Mouse (Mus musculus) embryonic facial prominence, embryonic 12.5 days (tissue): ENCODE measurements at regions not wholly inside any gene's neighbourhood (a gene's known extent, or its start where the extent isn't known, plus 50 kb on each side); places are given as distances from the start of the nearest gene placed in this dataset.

Source experiments
- ATAC-seq: fragments of 200-750 bp; cut with Nextera tagmentation; 2 replicates; pipeline ENCODE4 v1.8.0; 2017; ENCODE audit not compliant: insufficient number of reproducible peaks, insufficient read depth, low FRiP score, low TSS enrichment
- H3K27ac ChIP-seq: fragments of 300-500 bp; sonication (generic); 2 replicates; pipeline ENCODE4 v1.5.1; 2016; ENCODE audit warnings: mild to moderate bottlenecking
- H3K27me3 ChIP-seq: fragments of 300-500 bp; sonication (generic); 2 replicates; pipeline ENCODE4 v1.6.1; 2016; ENCODE audit warnings: mild to moderate bottlenecking, moderate library complexity
- H3K36me3 ChIP-seq: fragments of 300-500 bp; sonication (generic); 2 replicates; pipeline ENCODE4 v1.6.1; 2016; ENCODE audit warnings: mild to moderate bottlenecking
- H3K4me1 ChIP-seq: fragments of 300-500 bp; sonication (generic); 2 replicates; pipeline ENCODE4 v1.6.1; 2016
- H3K4me2 ChIP-seq: fragments of 300-500 bp; sonication (generic); replicated peaks from 2 replicates; pipeline ENCODE4 v1.6.1; 2016; ENCODE audit warnings: mild to moderate bottlenecking, moderate library complexity
- H3K4me3 ChIP-seq: fragments of 300-500 bp; sonication (generic); 2 replicates; pipeline ENCODE4 v1.5.1; 2016; ENCODE audit warnings: mild to moderate bottlenecking
- H3K9ac ChIP-seq: fragments of 300-500 bp; sonication (generic); 2 replicates; pipeline ENCODE4 v1.6.1; 2016; ENCODE audit warnings: mild to moderate bottlenecking, moderate library complexity
- H3K9me3 ChIP-seq: fragments of 300-500 bp; sonication (generic); 2 replicates; pipeline ENCODE4 v1.6.1; 2016; ENCODE audit warnings: mild to moderate bottlenecking, moderate library complexity
- WGBS: fragments of 180-500 bp; shearing (Covaris S2); methylation state at CpG from one replicate; pipeline ENCODE4 v1.1.7; 2016; 5-methylcytosine and 5-hydroxymethylcytosine counted together

DNA sequence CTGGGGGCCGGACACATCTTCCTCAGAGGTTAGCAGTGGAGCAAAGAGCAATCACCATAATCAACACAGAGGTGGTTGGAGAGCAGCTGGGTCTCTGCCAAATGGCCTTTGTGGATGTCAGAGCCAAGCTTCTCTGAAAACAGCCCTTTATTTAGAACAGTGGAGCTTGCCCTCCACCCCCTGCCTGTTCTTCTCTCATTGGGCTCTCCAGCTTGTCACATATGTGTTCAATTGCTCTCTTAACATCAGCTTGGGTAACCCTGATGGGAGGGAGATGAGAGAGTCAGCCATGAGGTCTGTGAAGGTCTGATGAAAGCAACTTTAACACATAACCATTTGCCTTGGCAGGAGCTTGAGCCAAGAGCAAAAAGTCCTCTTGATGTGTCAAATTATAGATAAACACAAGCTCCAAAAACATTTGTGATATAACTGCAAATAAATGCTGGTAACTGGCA is 140.1 kb upstream of the Spdl1 start:
- peaks cover 3% of the 10 kb centered on the region for H3K4me1 ChIP-seq
- H3K4me2 ChIP-seq: no peak overlapping the region
- H3K9ac ChIP-seq: no peak overlapping the region
- 53% methylated on average over 1 of the region's 1 CpGs for WGBS
- H3K27me3 ChIP-seq: no peaks in the 10 kb centered on the region
- no peaks in the 10 kb centered on the region for H3K9me3 ChIP-seq
- no peak overlapping the region for H3K4me3 ChIP-seq
- ATAC-seq: no peak
- no peak overlapping the region for H3K27ac ChIP-seq
- H3K36me3 ChIP-seq: no peaks in the 10 kb centered on the region

DNA sequence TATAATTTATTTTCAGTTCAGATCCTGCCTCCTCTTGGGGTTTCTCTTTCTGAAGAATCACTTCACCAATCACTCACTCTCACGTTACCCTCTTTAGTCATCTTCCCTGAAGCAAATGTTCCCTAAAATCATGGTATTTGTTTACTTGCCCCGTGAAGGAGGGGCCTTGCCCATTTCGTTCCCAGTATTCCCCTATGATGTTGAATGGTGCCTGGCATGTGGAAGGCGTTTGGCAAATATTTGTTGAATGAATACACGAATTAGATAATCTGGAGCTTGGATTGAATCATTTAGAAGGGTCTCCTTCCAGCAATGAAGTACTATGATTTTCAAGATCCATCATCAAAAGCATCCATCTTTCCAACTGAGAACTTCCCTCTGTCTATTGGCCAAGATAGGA is 139.6 kb upstream of the Spdl1 start:
- no peaks in the 10 kb centered on the region for H3K9me3 ChIP-seq
- no peak overlapping the region for H3K4me2 ChIP-seq
- peaks cover 3% of the 10 kb centered on the region for H3K4me1 ChIP-seq
- no peak for ATAC-seq
- no peaks in the 10 kb centered on the region for H3K27me3 ChIP-seq
- no peaks in the 10 kb centered on the region for H3K36me3 ChIP-seq
- H3K27ac ChIP-seq: no peak overlapping the region
- no peak overlapping the region for H3K4me3 ChIP-seq
- 55% methylated on average over 5 of the region's 5 CpGs for WGBS
- H3K9ac ChIP-seq: no peak overlapping the region

DNA sequence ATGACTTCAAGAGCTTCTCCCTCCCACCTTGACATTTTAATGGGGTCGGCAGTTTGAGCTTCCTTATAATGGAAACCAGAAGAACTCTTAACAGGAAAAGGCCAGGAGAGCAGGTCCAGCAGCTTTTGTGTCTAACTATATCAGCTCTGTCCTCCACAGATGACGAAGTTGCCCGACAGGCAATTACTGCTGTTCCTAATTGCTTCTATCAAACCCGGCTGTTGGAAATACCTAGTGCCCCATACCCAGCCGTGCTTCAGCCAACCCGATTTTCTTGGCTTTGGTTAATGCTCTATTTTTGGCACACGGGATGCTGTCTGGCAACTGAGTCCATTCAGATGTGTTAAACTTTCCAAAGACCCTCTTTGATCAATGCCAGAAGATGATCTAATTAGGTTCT is 125.8 kb upstream of the Spdl1 start:
- H3K27me3 ChIP-seq: no peaks in the 10 kb centered on the region
- WGBS: 32% methylated on average over 7 of the region's 7 CpGs

DNA sequence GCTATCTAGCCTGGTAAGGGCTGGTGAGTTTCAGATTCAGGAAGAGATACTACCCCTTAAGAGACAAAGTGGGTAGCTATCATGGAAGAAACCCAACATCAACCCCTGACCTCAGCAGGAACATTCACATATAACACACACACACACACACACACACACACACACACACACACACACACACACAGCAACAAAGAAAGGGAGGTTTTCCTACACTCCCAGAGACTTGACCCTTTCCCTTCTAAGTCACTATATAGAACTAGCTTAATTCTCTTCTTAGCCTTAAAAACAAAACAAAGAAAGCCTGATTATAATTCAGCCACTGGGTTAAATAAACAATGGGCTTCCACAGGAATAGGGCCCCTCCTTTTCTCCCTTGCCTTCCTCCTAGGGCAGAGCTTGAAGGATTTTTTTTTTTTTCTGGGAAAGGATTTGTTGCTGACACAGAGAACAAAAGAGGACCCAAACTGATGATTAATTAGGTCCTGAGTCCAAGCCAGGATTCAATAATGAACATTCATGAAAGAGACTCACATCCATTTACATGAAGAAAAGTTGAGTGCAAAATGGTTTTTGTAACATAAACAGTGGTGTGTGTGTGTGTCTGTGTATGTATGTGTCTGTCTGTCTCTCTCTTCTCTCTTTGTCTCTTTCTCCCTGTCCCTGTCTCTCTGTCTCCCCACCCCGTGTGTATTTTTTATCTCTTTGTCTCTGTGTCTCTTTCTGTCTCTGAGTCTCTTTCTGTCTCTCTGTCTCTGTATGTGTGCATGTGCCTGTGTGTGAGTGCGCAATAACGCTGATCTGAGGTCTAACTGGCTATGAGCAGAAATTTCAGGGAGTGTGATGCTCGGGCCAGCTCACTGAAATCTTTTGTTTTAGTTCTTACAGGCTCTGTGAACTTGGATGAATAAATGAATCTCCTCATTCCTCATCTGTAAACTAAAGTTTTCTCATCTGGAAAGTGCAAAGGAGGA is 108.3 kb upstream of the Spdl1 start:
- no peaks in the 10 kb centered on the region for H3K4me1 ChIP-seq
- no peaks in the 10 kb centered on the region for H3K9me3 ChIP-seq
- no peaks in the 10 kb centered on the region for H3K27me3 ChIP-seq
- no peak overlapping the region for H3K4me2 ChIP-seq
- no peaks in the 10 kb centered on the region for H3K36me3 ChIP-seq
- H3K27ac ChIP-seq: no peak overlapping the region
- 69% methylated on average over 4 of the region's 4 CpGs for WGBS
- no peak overlapping the region for H3K9ac ChIP-seq
- H3K4me3 ChIP-seq: no peak overlapping the region
- ATAC-seq: no peak

More for the DNA sequence above, 125.8 kb upstream of the Spdl1 start:
- Histone ChIP-seq H3K27ac (no peak overlapping the region), H3K9ac (no peak overlapping the region), H3K36me3 (no peaks in the 10 kb centered on the region), H3K4me2 (no peak overlapping the region), H3K4me1 (no peaks in the 10 kb centered on the region), H3K9me3 (no peaks in the 10 kb centered on the region), H3K4me3 (no peak overlapping the region)
- ATAC-seq: no peak

DNA sequence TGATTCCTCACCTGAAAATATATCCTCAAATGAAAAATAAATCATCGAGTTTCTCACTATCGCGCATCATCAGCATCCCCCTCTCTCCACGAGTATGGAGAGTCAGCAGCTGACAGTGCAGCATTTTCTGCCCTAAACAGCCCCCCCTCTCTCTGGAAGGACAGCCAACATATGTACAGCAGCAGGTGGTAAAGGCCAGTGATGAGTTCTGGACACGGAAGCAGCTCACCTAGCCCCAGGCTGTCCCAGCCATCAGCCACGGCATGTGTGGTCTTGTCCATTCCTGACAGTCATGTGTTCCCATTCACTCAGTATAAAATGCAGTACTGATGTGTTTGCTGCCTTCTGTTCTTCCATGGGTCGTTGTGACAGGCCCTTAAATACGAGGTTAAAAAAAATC is 106.7 kb upstream of the Spdl1 start:
- Histone ChIP-seq H3K36me3 (no peaks in the 10 kb centered on the region), H3K9ac (no peak overlapping the region), H3K27me3 (no peaks in the 10 kb centered on the region), H3K4me3 (no peak overlapping the region), H3K9me3 (no peaks in the 10 kb centered on the region), H3K27ac (no peak overlapping the region), H3K4me2 (no peak overlapping the region), H3K4me1 (no peaks in the 10 kb centered on the region)
- WGBS: 70% methylated on average over 8 of the region's 8 CpGs
- ATAC-seq: no peak

DNA sequence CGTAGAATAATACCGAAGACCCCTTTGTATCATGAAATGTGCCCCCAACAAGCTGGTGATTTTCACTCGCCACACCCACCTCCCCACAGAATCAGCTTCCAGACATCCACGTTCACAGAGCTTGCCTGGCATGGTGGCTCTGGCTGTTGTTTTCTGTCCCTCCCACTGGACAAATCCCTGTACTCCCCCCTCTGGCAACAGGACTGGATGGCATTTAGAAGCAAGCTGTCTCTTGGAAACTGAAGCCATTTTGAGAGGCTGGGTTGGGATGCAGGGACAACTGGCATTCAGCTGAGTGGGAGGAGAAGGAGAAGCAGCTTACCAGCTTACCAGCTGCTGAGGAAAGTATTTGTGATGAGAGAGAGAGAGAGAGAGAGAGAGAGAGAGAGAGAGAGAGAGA is 105.6 kb upstream of the Spdl1 start:
- ATAC-seq: no peak
- Histone ChIP-seq H3K4me1 (no peaks in the 10 kb centered on the region), H3K4me3 (no peak overlapping the region), H3K27ac (no peak overlapping the region), H3K9me3 (no peaks in the 10 kb centered on the region), H3K36me3 (no peaks in the 10 kb centered on the region), H3K27me3 (no peaks in the 10 kb centered on the region), H3K9ac (no peak overlapping the region), H3K4me2 (no peak overlapping the region)
- 81% methylated on average over 4 of the region's 4 CpGs for WGBS

DNA sequence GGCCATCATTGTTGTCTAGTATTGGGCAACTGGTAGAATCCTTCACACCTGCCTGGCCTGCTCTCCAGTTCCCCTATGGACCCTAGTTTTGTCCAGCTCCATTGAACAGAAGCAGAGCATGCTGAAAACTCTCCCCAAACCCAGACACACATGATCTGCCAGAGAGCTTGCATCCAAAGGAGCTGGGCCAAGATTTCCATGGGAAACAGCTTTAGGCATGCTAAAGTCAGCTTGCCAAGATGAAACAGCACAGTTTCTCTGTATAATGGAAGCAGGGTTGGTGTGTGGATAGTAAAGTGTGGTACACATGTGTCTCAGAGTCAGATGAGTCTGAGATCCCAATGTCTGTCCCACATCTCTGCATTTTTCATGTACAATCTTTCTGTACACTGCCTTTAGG is 98.8 kb upstream of the Spdl1 start:
- Histone ChIP-seq H3K9ac (no peak overlapping the region), H3K36me3 (no peaks in the 10 kb centered on the region)

DNA sequence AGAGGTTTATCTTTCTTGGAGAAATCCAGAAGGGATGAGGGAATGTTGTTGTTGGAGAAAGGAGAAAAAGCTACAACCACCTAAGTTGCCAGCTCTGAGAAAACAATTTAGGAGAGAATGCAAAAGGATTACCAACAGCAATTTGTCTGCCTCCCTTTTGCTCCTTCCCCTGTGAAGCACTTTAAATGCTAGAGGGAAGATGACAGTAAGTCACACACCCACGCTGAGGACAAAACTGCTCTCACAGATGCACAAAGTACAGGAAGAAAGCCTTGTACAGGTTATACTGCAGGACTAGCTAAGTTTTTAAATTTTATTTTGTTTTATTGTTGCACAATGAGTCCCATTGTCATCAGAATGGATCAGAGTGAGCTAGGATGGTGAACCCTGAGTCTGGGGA is 83.7 kb upstream of the Spdl1 start:
- H3K9me3 ChIP-seq: no peaks in the 10 kb centered on the region
- H3K4me1 ChIP-seq: no peaks in the 10 kb centered on the region
- 78% methylated on average over 1 of the region's 1 CpGs for WGBS
- no peaks in the 10 kb centered on the region for H3K36me3 ChIP-seq
- H3K9ac ChIP-seq: no peak overlapping the region
- no peaks in the 10 kb centered on the region for H3K27me3 ChIP-seq
- no peak overlapping the region for H3K4me3 ChIP-seq
- ATAC-seq: no peak
- no peak overlapping the region for H3K27ac ChIP-seq
- no peak overlapping the region for H3K4me2 ChIP-seq

More for the DNA sequence above, 98.8 kb upstream of the Spdl1 start:
- no peak overlapping the region for H3K4me3 ChIP-seq
- H3K27me3 ChIP-seq: peaks cover 4% of the 10 kb centered on the region; the same call in 1 of the 2 replicates
- H3K9me3 ChIP-seq: no peaks in the 10 kb centered on the region
- H3K27ac ChIP-seq: no peak overlapping the region
- no peaks in the 10 kb centered on the region for H3K4me1 ChIP-seq
- no peak overlapping the region for H3K4me2 ChIP-seq
- no peak for ATAC-seq

DNA sequence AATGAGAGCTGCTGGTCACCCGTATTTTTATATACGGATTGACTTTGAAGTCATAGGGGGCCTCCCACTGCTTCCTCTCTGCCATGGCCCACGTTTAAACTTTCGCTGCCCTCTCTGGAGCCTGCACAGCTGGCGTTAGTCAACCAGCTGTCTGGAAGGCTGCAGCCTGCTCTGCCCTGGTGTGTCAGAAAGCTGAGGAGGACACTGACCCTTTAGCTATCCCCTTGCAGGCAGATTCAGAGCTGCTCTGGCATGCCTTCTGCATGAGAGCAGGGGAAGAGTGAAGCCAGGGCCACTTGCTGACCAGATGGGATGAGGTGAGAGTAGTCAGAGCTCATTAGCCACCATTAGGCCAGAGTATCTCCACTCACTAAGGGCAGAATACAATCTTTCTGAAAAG is 76.4 kb upstream of the Spdl1 start:
- ATAC-seq: peak; percentile 15; the same call in 1 of the 2 replicates
- 19% methylated on average over 5 of the region's 5 CpGs for WGBS
- H3K4me2 ChIP-seq: no peak overlapping the region
- no peaks in the 10 kb centered on the region for H3K36me3 ChIP-seq
- H3K27me3 ChIP-seq: no peaks in the 10 kb centered on the region; the same call in 1 of the 2 replicates
- no peak overlapping the region for H3K27ac ChIP-seq
- H3K9me3 ChIP-seq: no peaks in the 10 kb centered on the region
- H3K9ac ChIP-seq: no peak overlapping the region
- peaks cover 5% of the 10 kb centered on the region; the same call in 1 of the 2 replicates for H3K4me1 ChIP-seq
- H3K4me3 ChIP-seq: no peak overlapping the region

DNA sequence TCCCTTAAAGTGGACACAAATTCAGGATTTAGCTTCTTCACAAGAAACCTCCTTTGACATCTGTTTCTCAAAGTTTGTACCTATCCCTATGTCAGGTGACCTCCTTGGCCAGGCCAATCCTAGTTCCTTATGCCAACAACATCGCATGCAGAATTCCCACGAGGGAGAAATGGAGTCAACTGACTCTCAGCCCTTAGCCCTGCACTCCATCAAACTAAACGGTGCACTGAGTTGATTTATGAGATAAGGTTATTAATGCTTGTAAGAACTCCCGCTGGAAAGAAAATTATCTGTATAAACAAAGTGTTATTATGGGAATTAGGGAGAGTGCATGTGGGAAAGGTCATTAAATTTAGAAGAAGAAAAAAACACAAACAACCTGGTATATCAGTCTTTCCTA is 70.8 kb upstream of the Spdl1 start:
- H3K4me3 ChIP-seq: no peak overlapping the region
- H3K4me2 ChIP-seq: no peak overlapping the region
- ATAC-seq: no peak
- H3K9me3 ChIP-seq: no peaks in the 10 kb centered on the region
- no peak overlapping the region for H3K27ac ChIP-seq
- no peak overlapping the region for H3K9ac ChIP-seq
- no peaks in the 10 kb centered on the region for H3K4me1 ChIP-seq
- H3K36me3 ChIP-seq: no peaks in the 10 kb centered on the region
- no peaks in the 10 kb centered on the region for H3K27me3 ChIP-seq
- 33% methylated on average over 4 of the region's 4 CpGs for WGBS

DNA sequence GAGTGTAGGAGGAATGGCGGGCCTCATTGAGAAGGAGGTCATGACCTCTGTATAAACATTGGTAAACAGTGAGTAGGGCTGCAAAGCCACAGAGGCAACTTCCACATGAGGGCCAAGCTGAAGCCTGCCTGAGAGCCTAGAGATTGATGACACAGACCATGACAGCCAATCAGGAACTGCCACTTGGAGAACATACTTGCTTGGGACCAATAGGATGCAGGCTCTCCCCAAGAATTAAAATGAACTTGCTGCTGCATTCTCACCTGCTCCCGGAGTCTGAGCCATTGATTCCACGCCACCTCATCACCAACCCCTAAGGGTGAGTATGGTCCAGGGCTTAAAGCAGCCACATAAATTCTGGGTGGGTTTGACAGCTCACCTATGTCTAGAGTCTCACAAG is 66.0 kb upstream of the Spdl1 start:
- Histone ChIP-seq H3K27ac (no peak overlapping the region), H3K9me3 (no peaks in the 10 kb centered on the region), H3K4me1 (no peaks in the 10 kb centered on the region; the same call in 1 of the 2 replicates), H3K9ac (no peak overlapping the region), H3K27me3 (no peaks in the 10 kb centered on the region), H3K36me3 (no peaks in the 10 kb centered on the region), H3K4me3 (no peak overlapping the region), H3K4me2 (no peak overlapping the region)
- WGBS: 78% methylated on average over 3 of the region's 3 CpGs
- no peak for ATAC-seq

DNA sequence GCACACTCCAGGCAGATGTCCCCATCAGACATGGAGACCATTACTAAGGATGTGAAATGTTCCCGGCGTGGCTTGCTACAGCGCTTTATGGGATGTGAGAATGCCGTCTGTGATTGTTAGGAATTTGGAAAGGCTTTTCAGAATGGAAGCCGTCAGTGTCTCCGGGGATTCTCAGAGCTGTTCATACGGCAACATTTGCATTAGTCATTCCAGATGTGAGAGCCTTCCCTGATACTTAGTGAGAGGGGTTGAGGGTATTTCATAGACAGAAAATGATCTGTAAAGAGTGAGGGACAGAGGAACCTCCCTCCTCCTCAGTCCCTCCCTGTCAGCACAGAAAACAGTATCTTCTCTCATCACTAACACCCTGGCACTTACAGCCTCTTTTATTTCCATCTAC is 62.2 kb upstream of the Spdl1 start:
- WGBS: 37% methylated on average over 7 of the region's 7 CpGs
- ATAC-seq: 0 out of 2 replicates have a peak, but pooled peaks have one; percentile 47

More for the DNA sequence above, 62.2 kb upstream of the Spdl1 start:
- Histone ChIP-seq H3K4me3 (no peak overlapping the region), H3K36me3 (no peaks in the 10 kb centered on the region), H3K9ac (no peak overlapping the region), H3K27me3 (no peaks in the 10 kb centered on the region), H3K4me1 (no peaks in the 10 kb centered on the region; the same call in 1 of the 2 replicates), H3K4me2 (no peak overlapping the region), H3K27ac (no peak overlapping the region), H3K9me3 (no peaks in the 10 kb centered on the region)
